10 mouse cellular contexts compared by ENCODE assay signal in genomic region chr17:78409900-78410299, GRCm38 (mm10). TPM values are rescaled to one million over a fixed set of nuclear protein-coding genes. Genes with fewer than 3 reads are reported as not detected.
DNase-seq lines count a peak whose midpoint lies in the region; ATAC-seq and TF ChIP-seq lines count a peak whose summit lies in the region.
"Had no signal": no experiment of that assay in that cellular context is flagged by ENCODE, and none has a peak within 500 bp of the region (broad histone marks: within the 10 kb centered on the region; RNA-seq: fewer than 3 reads in every experiment).

No protein-coding gene starts in this region.

- H3K4me1 ChIP-seq in forebrain, embryonic 14.5 days (ENCODE audit: control insufficient read depth, insufficient read depth, low read length) = no peaks in the 10 kb centered on the region
- peaks cover 8% of the 10 kb centered on the region; the same call in 1 of the 2 replicates for H3K4me1 ChIP-seq in forebrain, embryonic 12.5 days
- peaks cover 3% of the 10 kb centered on the region; the same call in 1 of the 2 replicates for H3K4me1 ChIP-seq in limb, embryonic 14.5 days (ENCODE audit: control insufficient read depth, insufficient read depth, low read length)

- no peak overlapping the region for H3K27ac ChIP-seq in forebrain, embryonic 14.5 days (ENCODE audit: low read depth, low read length)
- no peak overlapping the region for H3K27ac ChIP-seq in forebrain, embryonic 12.5 days
- no peak overlapping the region for H3K27ac ChIP-seq in limb, embryonic 14.5 days (replicated peaks; ENCODE audit: low read depth, low read length)
- H3K27ac ChIP-seq: kidney, embryonic 15.5 days; liver, embryonic 12.5 days had no signal

- H3K36me3 ChIP-seq in forebrain, embryonic 14.5 days (ENCODE audit: control insufficient read depth, insufficient read depth, low read length) = no peaks in the 10 kb centered on the region
- no peaks in the 10 kb centered on the region for H3K36me3 ChIP-seq in forebrain, embryonic 12.5 days (replicated peaks)
- peaks cover 5% of the 10 kb centered on the region; the same call in 1 of the 2 replicates for H3K36me3 ChIP-seq in limb, embryonic 14.5 days (ENCODE audit: control insufficient read depth, insufficient read depth, low read length)

- peak; percentile 36 for DNase-seq in forebrain, embryonic 14.5 days (ENCODE audit: low spot score)
- peak; percentile 54 for DNase-seq in lung, postnatal 10 days
- DNase-seq in lung, postnatal 14 days = no peak
- peak; percentile 33 for DNase-seq in embryo, embryonic 10.5 days (ENCODE audit: low spot score)
- no peak for DNase-seq in limb, embryonic 14.5 days (ENCODE audit: low spot score)
- no peak for DNase-seq in layer of hippocampus, postnatal 25 days (ENCODE audit: extremely low spot score in 1 of 2, low spot score in 1 of 2)
- DNase-seq: heart, postnatal 36 days had no signal

- peak; percentile 29; the same call in 1 of the 2 replicates for ATAC-seq in forebrain, embryonic 14.5 days
- ATAC-seq in forebrain, embryonic 12.5 days (ENCODE audit: low FRiP score) = no peak
- peak; percentile 37; the same call in 1 of the 2 replicates for ATAC-seq in limb, embryonic 14.5 days (ENCODE audit: low FRiP score, low read depth)
- ATAC-seq: liver, embryonic 12.5 days had no signal

- H3K27me3 ChIP-seq in forebrain, embryonic 14.5 days (replicated peaks; ENCODE audit: control insufficient read depth, insufficient read depth, low read length) = no peaks in the 10 kb centered on the region
- H3K27me3 ChIP-seq in forebrain, embryonic 12.5 days = no peaks in the 10 kb centered on the region; the same call in 1 of the 2 replicates
- no peaks in the 10 kb centered on the region for H3K27me3 ChIP-seq in limb, embryonic 14.5 days (ENCODE audit: control insufficient read depth, insufficient read depth, low read length)
- H3K27me3 ChIP-seq: kidney, embryonic 15.5 days; liver, embryonic 12.5 days had no signal

- TF ChIP-seq POLR2A in limb, embryonic 14.5 days (IDR thresholded peaks at IDR 0.05; ENCODE audit: borderline replicate concordance, extremely low read depth, insufficient read depth, insufficient read length) = no peak

- no peak overlapping the region for H3K4me2 ChIP-seq in forebrain, embryonic 14.5 days (ENCODE audit: low read length)
- no peak overlapping the region for H3K4me2 ChIP-seq in forebrain, embryonic 12.5 days
- no peak overlapping the region for H3K4me2 ChIP-seq in limb, embryonic 14.5 days (replicated peaks; ENCODE audit: low read depth, low read length, severe bottlenecking)
- H3K4me2 ChIP-seq: kidney, embryonic 15.5 days; liver, embryonic 12.5 days had no signal

- no peak overlapping the region for H3K4me3 ChIP-seq in forebrain, embryonic 14.5 days (ENCODE audit: low read depth, low read length)
- no peak overlapping the region for H3K4me3 ChIP-seq in forebrain, embryonic 12.5 days (replicated peaks)
- no peak overlapping the region for H3K4me3 ChIP-seq in limb, embryonic 14.5 days (replicated peaks; ENCODE audit: low read length)
- H3K4me3 ChIP-seq: kidney, embryonic 15.5 days; liver, embryonic 12.5 days had no signal

- WGBS in forebrain, embryonic 14.5 days = 40% methylated on average over 2 of the region's 2 CpGs
- WGBS in forebrain, embryonic 12.5 days = 35% methylated on average over 2 of the region's 2 CpGs
- 44% methylated on average over 2 of the region's 2 CpGs for WGBS in limb, embryonic 14.5 days

- H3K9ac ChIP-seq in forebrain, embryonic 14.5 days (ENCODE audit: low read length) = no peak overlapping the region
- H3K9ac ChIP-seq in forebrain, embryonic 12.5 days = no peak overlapping the region
- no peak overlapping the region for H3K9ac ChIP-seq in limb, embryonic 14.5 days (ENCODE audit: low read depth, low read length, severe bottlenecking)
- H3K9ac ChIP-seq: kidney, embryonic 15.5 days; liver, embryonic 12.5 days had no signal

- H3K9me3 ChIP-seq in forebrain, embryonic 14.5 days (replicated peaks; ENCODE audit: control insufficient read depth, low read length) = no peaks in the 10 kb centered on the region
- H3K9me3 ChIP-seq in forebrain, embryonic 12.5 days = no peaks in the 10 kb centered on the region
- no peaks in the 10 kb centered on the region for H3K9me3 ChIP-seq in limb, embryonic 14.5 days (ENCODE audit: control insufficient read depth, low read length)
- H3K9me3 ChIP-seq: kidney, embryonic 15.5 days; liver, embryonic 12.5 days had no signal

RNA-seq across cellular contexts. Expression of gene Fez2, which starts 8.1 kb away (rescaled TPM):
- polyA plus RNA-seq in forebrain, embryonic 14.5 days (2014; fragmentation: Nextera tagmentation; extraction: Ambion mirVana) = 42.6 and 45.2 TPM in 2 replicates
- 29.2 and 36.2 TPM in 2 replicates for polyA plus RNA-seq in forebrain, embryonic 12.5 days (2016; fragmentation: Nextera tagmentation; extraction: Ambion mirVana)
- polyA plus RNA-seq in limb, embryonic 14.5 days (2012; rRNA removed) = 28.1 and 33.6 TPM in 2 replicates
- polyA plus RNA-seq in limb, embryonic 14.5 days (2014; fragmentation: Nextera tagmentation; extraction: Ambion mirVana) = 44.1 and 51.2 TPM in 2 replicates
- 10 to 100 TPM; 31.6 to 34.4 TPM for total RNA-seq in layer of hippocampus, postnatal 25 days (2021)

Comparison
In these comparisons a context has a peak if more than half of its experiments do, and no peak if none do; other contexts are left out.
1. DNase-seq: peak in forebrain, embryonic 14.5 days (single experiment), lung, postnatal 10 days (single experiment) and embryo, embryonic 10.5 days (single experiment); none in lung, postnatal 14 days (single experiment), limb, embryonic 14.5 days (single experiment) and layer of hippocampus, postnatal 25 days (0 of 2).